Mouse (Mus musculus): ENCODE data around the gene Gm17657.

DNA sequence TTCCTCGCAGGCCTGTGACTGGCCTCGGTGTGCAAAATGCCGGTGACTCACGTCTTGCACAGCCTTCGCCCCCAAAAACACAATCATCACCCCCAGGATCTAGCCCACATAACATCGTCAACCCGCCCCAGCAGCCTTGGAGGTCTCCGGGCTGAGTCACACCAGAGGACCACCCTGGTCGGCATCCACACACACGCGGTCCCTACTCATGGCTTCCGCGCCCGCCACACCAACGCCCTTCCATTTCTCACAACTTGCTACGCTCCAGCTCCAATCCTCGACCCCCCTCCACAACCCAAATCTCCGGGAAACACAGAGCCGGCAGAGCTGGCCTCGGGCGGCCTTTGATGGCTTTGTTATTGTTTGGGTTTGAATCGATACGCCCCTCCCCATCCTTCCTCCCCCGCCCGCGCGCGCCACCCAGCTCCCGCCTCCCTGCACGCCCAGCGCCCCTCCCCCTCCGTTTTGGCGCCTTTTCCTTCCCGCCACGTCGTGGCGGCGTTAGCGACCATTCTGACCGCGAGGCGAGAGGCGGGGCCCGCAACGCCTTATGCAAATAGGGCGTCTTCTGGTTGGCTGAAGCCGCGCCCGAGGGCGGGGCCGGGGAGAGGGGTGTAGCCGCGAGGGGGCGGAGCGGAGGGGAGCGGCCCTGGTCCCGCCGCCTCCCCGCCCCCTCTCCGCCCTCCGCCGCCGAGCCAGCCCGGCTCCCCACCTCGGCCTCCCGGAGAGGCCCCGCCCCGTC, 59.3 kb downstream of the Gm17657 start:
- TF ChIP-seq CTCF (IDR thresholded peaks at IDR 0.05; ENCODE audit: low read depth, low read length) (no peak), POLR2A (IDR thresholded peaks at IDR 0.05; ENCODE audit: extremely low read depth, insufficient read depth, low read length) (peak; percentile 94)
